Mouse (Mus musculus) spleen, postnatal 10 days (tissue): ENCODE measurements around the gene Vmn2r4.
"Not testable (repeated sequence)": the region's sequence is repeated elsewhere in the genome, so short reads cannot be mapped to it uniquely, and the experiment has no call there.

Experiments
- DNase-seq, 2 experiments: peaks; one replicate each; pipeline ENCODE4 v3.0.0; 2021 to 2022; ENCODE audit warnings: low spot score in 2 of 2

The Vmn2r4 gene

DNA sequence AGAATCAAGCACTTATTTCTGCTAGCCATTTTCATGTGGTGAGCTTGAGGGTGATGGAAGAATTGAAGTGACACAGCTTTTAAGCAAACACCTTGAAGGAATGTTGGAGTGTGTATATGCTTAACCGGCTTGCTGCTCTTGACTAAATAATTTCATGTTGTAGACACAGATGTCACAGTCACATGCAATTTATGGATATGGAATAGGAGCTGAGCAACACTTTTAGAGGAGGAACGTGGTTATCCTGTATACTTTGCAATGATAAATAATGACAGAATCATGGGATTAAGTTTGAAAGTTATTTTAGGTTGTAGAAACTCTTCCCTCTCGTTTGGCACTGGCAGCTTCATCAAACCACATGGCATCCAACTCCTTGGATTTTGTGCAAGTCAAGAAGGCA is at the start of gene Vmn2r4:
TSS of gene Vmn2r4 (minus strand) at position 101 of the 400 bp plus-strand sequence.
- DNase-seq: not testable (repeated sequence)

DNA sequence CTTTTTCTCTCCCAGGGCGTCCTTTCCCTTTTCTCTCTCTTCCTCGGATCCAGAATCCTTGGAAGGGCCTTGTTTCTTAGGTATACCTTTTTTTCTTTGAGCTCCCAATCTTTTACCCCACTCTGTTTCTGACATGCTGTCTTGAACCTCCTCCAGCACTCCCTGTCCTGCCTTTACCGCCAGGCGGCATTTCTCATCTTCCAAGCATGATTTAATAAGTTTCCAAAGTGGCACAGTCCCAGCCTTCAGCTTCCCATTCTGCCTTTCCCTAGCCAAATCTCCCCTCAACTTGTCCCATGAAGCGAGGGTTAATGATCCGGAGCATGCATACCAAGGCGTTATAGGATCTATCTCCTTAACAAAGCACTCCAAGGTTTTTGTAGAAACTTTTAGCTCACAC is 19.1 kb upstream of the Vmn2r4 start:
- not testable (repeated sequence) for DNase-seq

DNA sequence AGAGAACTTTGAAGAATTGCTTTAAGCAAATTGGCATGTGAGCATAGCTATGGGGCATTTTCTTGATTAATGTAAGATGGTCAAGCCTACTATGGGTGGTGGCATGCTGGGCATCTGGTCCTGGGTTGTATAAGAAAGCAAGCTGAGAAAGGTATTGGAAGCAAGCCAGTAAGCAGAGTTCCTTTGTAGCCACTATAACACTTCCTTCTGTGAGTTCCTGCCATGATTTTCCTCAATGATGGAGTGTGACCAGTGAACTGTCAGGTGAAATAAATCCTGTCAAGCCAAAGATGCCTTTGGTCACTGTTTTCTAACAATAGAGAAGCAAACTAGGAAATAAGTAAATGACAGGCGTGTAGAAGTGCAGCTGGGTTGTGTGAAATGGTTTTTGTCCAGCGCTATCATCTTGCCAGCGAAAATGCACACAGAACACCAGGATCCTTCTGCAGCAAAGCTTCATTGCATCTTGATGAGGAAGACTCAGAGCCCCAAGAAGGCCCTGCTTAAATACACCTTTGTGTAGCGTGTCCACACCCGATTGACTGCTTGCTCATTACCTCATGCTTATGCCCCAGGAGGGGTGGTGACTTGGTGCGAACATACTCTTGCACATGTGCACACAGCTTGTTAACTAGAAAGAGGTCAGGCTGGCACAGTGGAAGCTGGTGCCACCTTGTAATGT is 13.1 kb upstream of the Vmn2r4 start:
- DNase-seq: not testable (repeated sequence)

GRCm38 (mm10) chr3:64422141-64422540 is 7.0 kb upstream of the Vmn2r4 start:
- DNase-seq: not testable (repeated sequence)

- DNase-seq: not testable (repeated sequence)
Observed at GRCm38 (mm10) chr3:64417477-64417876, 2.3 kb upstream of the Vmn2r4 start.

DNA sequence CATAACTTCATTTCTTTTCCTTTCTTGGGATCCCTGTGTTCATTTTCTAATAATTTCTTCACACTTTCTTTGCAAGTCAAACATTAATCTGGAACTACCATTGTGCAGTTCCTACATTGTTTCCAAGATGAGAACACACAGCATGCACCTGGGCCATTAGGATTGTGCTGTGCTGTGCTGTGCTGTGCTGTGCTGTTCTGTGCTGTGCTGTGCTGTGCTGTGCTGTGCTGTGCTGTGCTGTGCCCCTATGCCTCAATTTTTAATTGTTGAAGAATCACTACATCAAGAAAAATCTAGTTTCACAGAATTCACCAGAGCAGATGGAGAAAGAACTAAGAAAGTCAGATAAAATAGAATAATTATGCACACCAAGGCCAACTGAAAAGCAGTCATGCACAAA is 915 bp downstream of the Vmn2r4 start:
- DNase-seq: not testable (repeated sequence)

DNA sequence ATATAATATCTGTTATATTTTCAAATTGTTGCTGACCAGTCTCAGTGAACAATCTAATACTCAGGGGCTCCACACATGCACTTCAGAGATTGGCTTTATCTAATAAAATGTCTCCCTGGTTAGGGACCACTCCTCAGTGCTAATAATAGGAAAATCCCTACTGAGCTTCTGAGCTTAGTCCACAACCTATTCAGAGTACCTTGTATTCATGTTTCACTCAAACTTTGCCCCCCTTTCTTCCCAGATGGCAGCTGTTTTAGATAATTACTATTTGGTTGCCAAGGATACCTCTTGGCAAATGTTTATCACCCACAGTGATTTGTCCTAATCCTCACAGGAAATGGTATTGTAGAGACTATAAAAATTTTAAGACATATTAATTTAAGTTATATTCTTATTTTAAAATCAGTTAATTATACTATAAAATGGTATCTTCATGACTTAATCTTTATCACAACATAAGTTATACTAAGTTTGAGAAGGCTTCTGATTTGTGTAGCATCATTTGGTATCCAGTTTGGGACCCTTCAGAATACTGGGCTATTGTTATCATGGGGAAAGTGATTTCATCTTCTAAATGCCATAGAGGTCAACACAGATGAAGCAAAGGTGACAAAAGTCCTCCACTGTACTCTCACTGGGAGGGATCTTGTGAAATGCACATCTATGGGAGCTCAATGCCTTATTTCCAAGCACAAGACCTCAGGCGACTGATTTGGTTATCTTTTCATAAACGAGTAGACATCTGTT is 55.7 kb downstream of the Vmn2r4 start:
- no peak for DNase-seq
